Mouse (Mus musculus) thymus, adult 18-20 months (tissue): ENCODE data around the gene Sema4g.
"Not testable (repeated sequence)": the region's sequence is repeated elsewhere in the genome, so short reads cannot be mapped to it uniquely, and the experiment has no call there.

ENCODE experiments used
- DNase-seq, 2 experiments: peaks; one replicate each; pipeline ENCODE4 v3.0.0; 2022; ENCODE audit warnings: mixed read lengths in 2 of 2

Sema4g gene

DNA sequence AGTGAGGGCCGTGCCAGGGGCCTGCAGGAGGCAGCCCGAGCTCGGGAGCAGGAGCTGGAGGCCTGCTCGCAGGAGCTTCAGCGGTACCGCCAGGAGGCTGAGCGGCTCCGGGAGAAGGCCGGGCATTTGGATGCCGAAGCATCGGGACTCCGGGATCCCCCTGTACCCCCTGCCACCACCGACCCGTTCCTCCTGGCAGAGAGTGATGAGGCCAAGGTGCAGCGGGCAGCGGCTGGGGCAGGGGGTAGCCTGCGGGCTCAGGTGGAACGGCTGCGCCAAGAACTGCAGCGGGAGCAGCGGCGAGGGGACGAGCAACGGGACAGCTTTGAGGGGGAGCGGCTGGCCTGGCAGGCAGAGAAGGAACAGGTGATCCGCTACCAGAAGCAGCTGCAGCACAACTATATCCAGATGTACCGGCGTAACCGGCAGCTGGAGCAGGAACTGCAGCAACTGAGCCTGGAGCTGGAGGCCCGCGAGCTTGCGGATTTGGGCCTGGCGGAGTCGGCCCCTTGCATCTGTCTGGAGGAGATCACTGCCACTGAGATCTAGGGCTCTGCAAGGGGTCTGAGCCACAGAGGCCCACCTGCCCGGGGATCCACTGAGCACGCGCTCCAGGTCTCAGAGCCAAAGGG lies 37.2 kb downstream of the Sema4g start:
- DNase-seq = no peak

DNA sequence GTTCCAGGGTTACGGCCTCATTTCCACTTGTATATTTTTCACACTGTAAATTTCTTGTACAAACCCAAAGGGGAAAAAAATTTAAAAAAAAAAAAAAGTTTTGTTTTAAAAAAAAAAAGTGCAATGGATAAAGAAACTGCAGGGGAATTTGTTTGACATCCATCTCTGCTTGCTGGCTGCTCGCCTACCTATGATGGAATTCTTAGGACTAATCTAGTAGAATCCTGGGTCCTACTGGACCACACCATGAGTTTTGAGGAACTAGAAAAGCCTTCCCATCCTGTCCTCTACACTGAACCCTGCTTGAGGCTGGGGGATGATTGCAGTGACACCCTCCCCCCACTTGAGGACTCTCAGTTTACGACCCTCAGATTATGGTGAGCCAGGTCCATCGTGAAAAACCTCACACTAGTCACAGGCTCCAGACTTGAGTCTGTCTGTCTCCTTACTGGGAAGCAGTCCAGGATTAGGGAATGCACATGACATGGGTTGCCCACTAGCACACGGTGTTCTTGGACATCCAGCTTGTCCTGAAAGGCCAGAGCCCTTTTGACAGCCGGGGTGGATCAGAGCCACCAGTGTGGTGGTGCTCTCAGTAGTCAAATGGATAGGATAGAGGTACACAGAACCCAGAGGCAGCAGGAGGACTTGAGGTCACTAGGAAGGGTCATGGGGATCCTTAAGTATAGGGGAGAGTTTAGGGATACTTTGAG lies 38.2 kb downstream of the Sema4g start:
- no peak for DNase-seq

DNA sequence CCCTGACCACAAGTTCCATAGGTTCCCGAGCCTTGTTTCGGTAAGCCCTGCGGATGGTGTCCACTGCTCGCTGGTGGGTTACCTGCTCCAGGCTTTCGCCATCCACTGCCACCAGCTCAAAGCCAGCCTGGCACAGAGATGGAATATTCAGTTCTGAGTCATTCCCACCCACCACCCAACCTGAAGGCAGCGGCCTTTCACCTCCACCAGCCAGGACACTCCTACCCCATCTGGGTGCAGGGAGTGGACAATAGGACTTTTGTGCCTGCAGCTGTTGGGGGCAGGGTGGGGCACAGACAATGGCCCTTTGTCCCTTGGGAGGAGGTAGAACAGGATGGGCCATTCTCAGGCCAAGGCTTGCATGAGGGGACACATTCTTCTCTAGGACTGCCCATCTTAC lies 38.9 kb downstream of the Sema4g start:
- no peak for DNase-seq

DNA sequence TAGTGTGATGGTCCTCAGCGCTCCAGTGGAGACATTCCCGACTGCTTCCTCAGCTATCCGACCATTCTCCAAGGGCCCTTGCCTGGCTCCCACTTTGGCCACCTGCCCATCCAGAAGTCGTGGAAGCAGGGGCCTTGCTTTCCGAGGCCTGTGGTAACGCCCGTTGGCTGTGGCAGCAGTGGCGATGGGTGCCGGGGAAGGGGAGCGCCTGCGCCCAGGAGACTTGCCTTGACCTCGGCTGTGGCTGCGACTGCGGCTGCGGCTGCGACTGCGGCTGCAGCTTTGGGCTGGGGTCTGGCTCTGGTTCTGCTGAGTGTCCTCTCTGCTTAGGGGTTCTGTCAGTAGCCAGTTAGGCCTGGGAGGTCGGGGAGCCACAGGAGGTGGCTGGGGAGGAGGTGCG lies 39.8 kb downstream of the Sema4g start:
- no peak for DNase-seq

DNA sequence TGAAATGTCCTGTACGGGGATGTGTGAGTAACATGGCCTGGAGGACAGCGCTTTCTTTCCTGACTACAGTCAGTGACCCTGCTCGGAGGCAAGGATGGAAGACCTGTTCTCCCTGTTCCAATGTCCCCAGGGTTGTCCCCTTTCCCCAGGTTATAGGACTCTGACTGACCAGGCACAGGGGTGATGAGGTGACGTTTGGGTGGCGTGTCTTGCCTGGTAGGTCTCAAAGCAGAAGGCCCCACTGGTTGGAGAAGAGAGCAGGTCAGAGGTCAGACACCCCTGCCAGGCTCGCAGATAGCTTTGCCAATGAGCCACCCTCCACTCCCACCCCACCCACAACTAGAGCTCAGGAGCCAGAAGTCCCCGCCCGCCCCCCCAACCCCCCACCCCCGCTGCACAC lies 40.7 kb downstream of the Sema4g start:
- DNase-seq = no peak

DNA sequence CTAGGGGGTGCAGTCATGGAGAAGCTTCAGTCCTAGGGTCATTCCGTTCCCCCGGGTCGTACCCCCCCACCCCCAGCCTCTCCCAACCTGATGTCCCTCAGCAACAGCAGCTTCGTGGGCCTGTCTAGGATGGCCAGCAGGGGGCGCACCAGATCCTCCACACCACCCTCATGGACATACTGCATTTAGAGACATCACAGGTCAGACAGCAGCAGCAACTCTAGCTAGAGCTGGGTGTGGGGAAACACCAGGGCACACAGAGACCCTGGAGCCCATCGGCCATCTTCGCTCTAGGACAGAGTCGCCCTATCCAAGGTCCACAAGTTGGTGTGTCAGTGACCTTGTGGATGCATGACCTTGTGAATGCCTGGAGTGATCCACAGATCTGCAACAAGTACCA lies 41.2 kb downstream of the Sema4g start:
- DNase-seq = no peak

DNA sequence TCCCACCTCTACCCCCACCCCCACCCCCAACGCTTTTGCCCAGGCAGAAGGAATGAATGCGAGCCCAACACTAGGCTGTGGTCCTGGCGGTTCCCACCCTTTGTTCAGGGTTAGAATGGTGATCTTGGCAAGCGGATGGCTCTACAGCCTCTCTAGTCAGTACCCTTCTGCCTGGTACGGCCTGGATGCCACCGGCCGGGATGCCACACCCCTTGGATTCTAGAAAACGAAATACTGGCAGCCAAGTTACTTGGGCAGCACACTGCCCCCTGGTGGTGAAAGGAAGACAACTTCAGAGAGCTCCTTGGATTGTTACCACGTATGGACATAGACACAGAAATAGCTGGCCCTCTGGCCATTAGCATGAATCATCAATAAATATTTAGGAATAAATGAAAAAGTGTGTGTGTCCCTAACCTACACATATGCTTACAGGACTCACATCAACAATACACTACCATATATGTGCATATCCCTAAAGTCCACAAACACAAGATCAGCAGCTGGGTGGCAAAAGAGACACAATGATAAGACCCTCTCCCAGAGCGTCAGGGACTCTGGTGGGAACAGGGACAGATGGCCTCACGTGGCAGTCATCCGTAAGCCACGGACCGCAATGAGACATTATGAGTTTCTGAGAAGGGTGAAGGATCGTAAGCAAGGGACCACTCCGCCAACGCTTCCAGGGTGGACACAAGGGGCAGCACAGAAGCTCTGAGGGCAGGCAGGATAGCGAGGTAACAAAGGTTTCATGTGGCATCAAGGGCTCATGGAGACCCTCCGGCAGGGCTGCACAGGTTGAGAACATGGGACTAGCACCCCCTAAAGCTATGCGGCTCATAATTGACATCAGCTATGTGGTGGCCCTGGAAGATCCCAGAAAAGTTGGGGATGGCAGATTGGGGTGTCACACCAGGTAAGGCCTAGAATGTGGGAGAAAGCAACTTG lies 42.1 kb downstream of the Sema4g start:
- no peak for DNase-seq

DNA sequence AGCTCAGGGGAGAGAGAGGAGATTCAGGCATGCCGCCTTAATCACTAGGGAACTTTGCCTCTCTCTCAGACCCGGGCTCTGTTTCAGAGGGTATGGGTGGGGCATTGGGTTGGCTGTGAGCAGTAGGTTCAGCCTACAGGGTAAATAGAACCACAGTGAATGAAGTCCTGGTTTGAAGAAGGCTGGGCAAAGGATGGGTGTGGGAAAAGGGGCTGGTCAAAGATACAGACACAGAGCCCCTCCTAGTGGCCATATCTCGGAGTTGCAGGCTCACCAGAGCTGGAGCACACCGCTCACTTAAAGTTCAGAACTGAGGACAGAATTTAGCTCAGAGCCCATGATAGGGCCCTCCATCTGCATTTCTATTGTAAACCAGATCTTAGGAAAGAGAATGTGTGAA lies 42.9 kb downstream of the Sema4g start:
- DNase-seq = no peak

DNA sequence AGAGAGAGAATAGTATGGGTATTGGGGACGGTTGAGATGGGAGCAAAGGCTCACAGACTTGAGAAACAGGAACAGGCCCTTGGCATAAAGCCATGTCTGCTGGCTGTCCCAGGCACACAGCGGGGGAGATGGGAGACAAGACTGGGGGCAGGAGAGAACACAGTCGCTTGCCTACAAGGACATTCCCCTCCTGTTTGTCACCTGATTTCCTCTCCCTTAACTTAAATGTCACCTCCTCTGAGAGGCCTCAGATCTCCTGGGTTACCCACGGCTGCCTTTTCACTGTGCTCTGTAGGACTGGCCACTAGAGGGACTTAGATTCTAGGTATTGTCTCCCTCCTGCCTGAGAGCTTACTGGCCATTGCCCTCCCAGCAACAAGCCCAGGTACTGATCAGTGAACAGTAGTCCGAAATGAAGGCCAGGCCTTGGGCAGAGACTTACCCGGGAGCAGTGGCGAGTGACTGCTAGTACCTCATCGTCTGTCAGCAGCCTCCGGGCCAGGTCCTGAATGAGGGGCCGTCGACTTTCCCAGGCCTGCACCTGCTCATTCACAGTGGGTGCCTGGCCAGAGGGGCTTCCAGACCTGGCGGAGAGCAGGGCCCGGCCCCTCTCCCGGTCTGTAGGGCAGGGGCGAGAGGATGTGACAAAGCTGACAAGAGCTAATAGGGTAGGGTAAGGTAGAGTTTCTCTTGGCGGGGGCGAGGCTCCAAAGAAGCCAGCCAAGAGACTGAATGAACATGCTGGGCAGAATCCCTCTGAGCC lies 43.9 kb downstream of the Sema4g start:
- DNase-seq = no peak

DNA sequence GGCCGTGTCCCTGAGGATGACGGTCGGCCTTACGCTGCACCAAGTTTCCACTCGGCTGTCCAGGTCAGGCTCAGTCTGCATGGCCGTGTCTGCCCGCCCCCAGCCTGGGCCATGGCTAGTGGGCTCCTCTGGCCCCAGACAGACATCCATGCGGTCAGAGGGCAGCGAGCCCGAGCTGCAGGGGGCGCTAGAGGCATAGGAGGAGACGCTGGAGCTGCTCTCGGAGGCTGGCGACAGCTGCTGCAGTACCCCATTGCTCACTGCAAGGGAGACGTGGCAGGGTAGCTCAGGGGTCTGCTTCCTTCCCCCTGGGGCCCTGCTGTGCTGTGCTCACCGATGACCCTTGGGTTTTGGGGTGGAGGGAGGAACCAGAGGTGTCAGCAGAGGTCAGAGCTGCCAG lies 48.0 kb downstream of the Sema4g start:
- no peak for DNase-seq

DNA sequence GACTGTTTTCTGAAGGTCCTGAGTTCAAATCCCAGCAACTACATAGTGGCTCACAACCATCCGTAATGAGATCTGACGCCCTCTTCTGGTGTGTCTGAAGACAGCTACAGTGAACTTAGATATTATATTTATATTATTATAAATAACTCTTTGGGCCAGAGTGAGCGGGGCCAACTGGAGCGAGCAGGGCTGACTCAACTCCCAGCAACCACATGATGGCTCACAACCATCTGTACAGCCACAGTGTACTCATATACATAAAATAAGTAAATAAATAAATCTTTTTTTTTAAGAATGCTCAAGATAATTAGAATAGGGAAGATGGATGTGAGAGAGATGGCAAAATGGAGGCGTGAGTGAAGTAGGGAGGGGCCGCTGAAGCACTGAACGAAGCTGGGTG lies 49.3 kb downstream of the Sema4g start:
- DNase-seq = not testable (repeated sequence)

DNA sequence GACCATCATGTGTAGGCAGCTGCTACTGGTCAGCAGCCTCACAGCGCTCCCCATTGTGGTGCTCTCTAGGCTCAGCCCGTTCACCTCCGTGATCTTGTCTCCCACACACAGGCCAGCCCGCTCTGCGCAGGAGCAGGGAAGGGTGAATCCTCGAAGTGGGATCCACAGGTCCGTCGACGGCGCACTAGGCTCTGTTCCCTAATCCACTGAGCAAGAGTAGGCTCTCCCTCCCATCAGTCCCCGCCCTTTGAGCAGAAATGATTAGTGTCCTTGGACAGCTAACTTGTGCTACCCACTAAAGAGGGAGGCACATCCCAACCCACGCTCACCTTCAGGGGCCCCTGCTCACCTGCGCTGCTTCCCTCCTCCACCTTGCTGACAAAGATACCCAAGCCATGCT lies 51.3 kb downstream of the Sema4g start:
- no peak for DNase-seq

DNA sequence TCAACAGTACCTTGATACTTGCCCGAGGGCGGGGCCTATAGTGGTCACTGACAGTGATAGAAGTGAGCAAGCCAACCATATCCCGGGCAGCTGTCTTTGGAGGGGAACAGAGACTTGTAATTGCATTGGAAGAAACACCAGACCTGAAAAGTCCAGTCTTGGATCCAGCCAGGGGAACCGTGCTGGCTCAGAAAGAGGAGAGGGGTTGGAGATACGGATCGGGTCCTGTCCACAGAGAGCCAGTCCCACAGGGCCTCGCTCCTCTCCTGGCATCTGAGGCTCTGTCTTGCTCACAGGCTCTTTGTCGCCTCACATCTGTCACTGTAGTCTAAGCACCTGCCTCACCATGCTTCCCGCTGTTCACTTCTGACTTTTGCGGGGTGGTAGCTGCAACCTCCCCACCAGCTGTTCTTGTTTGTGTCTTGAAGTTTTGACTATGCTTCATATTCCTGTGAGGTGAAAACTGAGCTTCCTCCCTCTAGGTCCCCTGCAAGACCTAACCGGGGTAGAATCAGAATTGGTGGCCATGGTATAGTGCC lies 55.6 kb downstream of the Sema4g start:
- no peak for DNase-seq

DNA sequence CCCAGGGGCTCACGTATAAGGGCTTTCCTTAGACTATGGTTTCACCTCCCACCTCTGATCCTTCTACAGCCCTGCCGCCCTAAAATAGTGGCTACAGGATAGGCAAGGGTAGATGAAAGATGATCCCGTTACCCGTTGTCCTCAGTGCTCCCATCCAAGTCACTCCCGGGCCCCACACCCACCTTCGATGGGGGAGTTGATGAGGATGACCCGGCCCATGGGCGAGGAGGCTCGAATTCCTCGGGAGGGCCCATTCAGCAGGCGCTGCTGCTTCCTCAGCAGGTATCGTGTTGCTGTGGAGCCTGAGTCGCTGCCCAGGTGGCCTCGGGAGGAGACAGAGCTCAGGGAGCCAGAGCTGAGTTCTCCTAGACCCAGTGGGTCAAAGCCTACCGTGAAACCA lies 56.3 kb downstream of the Sema4g start:
- no peak for DNase-seq

DNA sequence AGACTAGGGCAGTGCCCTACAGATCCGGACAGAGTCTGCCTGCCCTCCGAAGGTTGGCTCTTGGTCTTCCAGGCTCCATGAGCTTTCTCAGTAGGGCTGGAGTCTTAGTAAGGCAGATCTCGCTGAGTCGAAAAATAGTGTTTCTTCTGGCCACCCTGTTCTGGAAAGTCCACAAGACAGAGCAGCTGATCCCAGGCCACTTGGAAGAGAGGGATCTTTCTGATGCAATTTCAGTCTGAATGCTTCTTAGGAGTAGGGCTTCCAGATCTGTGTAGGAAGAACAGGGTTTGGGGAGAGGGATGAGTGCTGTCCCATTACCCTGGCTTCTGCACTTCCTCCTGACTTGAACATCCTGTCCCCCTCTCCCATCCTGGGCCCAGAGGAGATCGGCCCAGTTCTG lies 56.8 kb downstream of the Sema4g start, which contains the start of gene Pdzd7:
Gene Pdzd7 (minus strand): TSS at position 67 of the 400 bp plus-strand sequence.
- no peak for DNase-seq

DNA sequence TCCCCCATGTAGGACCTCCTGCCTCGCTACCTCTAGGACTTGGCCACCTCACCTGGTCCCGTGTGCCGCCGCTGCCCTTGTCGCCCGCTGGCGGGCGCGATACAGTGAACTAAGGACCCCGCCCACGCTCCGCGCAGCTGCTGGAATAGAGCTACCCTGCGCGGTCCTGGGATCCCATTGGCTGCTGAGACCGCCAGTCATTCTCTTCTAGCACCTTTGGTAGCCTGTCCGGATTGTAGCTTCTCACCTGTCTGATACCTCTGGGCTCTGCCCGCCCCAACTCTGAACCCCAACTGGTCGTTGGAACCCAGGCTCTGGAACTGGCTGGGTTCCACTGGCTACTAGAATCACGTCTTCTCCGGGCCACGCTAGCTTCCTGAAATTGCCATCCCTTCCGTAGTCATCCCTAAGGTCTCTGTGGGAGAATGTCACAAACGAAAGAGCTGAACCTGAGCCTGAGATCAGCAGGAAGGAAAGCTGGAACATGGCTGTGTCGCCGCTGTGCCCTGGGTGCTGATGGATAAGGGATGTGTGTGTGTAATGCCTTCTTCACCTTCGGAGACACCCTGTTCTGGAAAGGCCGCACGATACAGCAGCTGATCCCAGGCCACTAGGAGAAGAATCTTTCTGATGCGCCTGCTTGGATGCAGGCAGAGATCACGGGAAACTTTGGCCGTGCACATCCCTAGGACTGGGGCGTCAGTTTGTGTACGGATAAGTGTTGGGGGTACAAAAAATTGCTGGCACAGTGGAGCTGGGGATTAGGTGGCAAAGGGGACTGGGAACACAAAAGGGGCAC lies 57.8 kb downstream of the Sema4g start:
- peak; percentile 69 to 76 for DNase-seq

DNA sequence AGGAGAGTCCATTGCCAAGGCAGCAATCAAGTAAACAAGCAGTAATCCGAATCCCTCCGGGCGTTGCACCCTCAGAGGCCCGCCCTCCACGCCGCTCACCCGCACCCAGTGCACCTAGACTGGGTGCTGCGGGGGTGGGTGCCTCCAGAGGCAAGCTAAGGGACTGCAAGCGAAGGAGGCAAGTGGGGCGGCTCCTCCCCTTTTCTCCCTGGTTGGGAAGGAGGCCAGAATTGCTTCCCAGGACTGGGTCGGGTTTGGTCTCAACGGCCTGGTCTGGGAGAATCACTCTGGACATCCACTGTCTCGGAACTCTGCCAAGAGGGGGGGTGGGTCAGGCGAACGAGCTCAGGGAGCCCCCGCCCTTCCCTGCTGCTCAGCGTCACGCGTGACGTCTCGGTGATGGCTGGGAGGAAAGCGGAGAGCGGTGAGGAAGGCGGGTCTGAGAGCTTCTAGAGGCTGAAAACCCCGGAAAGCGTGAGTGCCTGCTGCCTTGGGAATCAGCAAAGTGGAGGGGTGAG lies 58.6 kb downstream of the Sema4g start, which contains the start of gene Sfxn3:
Gene Sfxn3 (plus strand): TSS at position 87 of the 518 bp plus-strand sequence.
- DNase-seq = peak; percentile 75 to 80

DNA sequence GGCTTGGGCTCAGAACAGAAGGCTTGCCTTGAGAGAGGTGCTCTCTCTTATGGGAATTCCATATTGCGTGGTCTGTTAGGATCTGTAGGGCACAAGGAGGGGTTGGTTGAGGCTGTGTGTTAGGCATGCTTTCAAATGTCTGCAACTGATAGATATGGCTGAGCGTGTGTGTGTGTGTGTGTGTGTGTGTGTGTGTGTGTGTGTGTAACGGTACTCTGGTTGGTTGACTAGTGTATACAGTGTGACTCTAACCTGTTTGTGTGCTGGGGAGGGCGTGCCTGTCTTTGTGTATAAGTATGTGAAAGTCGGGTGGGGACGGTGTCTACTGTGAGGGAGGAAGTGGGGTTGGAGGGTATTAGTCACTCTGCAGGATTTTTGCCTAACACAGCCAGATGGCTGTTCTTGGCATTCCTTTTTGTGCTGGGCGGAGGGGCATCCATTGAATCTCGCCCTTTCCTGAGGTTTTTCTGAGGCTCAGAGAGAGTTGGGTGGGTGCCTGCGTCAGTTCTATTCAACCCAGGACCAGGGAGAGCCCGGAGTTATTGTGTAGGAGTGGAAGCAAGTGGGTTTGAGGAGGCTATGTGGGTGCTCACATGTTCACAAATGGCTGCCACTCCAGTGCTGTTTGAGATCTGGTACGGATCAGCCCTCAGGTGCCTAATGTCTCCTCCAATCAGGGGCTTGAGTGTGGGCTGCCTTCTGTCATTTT lies 59.2 kb downstream of the Sema4g start:
- DNase-seq = peak; percentile 29 to 61

DNA sequence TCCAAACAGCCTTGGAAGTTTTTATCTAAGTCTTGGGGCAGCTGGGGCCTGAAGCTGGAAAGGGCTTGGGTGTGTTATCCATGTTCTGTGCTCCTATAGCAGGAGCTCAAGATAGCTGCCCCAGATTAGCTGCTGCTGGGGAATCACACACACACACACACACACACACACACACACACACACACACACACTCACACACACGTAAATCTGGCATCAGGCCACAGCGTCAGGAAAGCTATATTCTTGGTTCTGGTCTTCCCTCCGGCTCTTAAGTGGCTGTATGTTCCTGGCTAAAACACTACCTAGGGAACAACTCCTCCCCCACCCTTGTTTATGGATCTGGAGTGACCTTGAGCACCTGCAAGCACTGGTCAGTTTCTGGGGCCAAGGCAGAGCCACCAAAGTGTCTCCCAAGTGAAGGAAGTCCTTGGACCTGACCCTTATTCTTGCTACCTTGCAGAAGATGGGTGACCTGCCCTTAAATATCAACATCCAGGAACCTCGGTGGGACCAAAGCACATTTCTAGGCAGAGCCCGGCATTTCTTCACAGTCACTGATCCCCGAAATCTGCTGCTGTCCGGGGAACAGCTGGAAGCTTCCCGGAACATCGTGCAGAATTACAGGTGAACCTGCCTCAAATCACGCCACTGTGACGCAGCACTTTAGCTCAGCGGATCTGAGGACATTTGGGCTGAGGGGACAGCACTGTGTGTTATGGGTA lies 59.9 kb downstream of the Sema4g start:
- no peak for DNase-seq

DNA sequence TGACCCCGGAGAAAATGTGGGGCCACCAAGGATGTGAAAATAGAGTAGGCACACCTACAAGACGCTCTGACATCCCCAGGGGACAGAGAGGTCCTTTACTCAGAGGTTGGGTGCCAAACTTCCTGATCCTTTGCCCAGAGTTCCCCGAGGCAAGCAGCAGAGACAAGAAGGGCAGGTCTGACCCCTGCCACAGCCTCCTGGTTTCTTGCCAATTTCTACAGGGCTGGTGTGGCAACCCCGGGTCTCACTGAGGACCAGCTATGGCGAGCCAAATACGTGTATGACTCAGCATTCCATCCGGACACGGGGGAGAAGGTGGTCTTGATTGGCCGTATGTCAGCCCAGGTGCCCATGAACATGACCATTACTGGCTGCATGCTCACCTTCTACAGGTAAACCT lies 60.6 kb downstream of the Sema4g start:
- no peak for DNase-seq
